Mouse (Mus musculus) CH12.LX (cell line): ENCODE measurements around the gene Ddx31. TPM values are rescaled to one million over a fixed set of nuclear protein-coding genes. Genes with fewer than 3 reads are reported as not detected.

Source experiments
- DNase-seq: peaks from one replicate; pipeline ENCODE4 v3.0.0-alpha.2; 2013; ENCODE audit errors: extremely low read depth
- H3K27ac ChIP-seq: 2 replicates; pipeline ENCODE4 v1.5.1; 2012; ENCODE audit warnings: low read depth, mild to moderate bottlenecking, control low read depth, moderate library complexity; ENCODE audit not compliant: insufficient read depth
- H3K27me3 ChIP-seq: replicated peaks from 2 replicates; pipeline ENCODE3; 2012; ENCODE audit warnings: inconsistent platforms
- H3K36me3 ChIP-seq, 2 experiments: replicated peaks in 1 of 2; 2 replicates each; pipeline versions ENCODE3 to v1.6.1; 2012; ENCODE audit warnings: inconsistent platforms in 1 of 2, low read length in 1 of 2, mild to moderate bottlenecking in 1 of 2, mixed read lengths in 1 of 2, moderate library complexity in 1 of 2; ENCODE audit not compliant: control insufficient read depth in 1 of 2, insufficient read depth in 1 of 2
- H3K4me1 ChIP-seq, 2 experiments: 2 replicates each; pipeline ENCODE4 v1.6.1; 2012; ENCODE audit warnings: inconsistent platforms in 1 of 2, moderate library complexity in 1 of 2; ENCODE audit not compliant: insufficient read depth in 2 of 2, control insufficient read depth in 1 of 2
- H3K4me2 ChIP-seq: 2 replicates; pipeline ENCODE4 v1.6.1; 2012; ENCODE audit warnings: low read depth, mild to moderate bottlenecking, control low read depth; ENCODE audit not compliant: poor library complexity, insufficient read depth, severe bottlenecking
- H3K4me3 ChIP-seq, 3 experiments: fragments of 150-350 bp in 1 of 3; sonication (generic) in 1 of 3; replicated peaks in 1 of 3; 2 replicates each; pipeline versions ENCODE3 to v1.5.1; 2011 to 2012; ENCODE audit warnings: low read depth in 2 of 3, low read length in 2 of 3, mild to moderate bottlenecking in 2 of 3, moderate library complexity in 2 of 3, control low read depth in 1 of 3, improper control_type of control experiment in 1 of 3, inconsistent platforms in 1 of 3, mixed read lengths in 1 of 3; ENCODE audit not compliant: poor library complexity in 1 of 3
- H3K79me2 ChIP-seq: replicated peaks from 2 replicates; pipeline ENCODE4 v1.6.1; 2012; ENCODE audit warnings: mild to moderate bottlenecking, moderate library complexity; ENCODE audit not compliant: control insufficient read depth, poor library complexity, insufficient read depth, severe bottlenecking; ENCODE audit errors: extremely low read depth
- H3K9ac ChIP-seq: 2 replicates; pipeline ENCODE4 v1.6.1; 2012; ENCODE audit warnings: low read depth, mild to moderate bottlenecking, control low read depth, moderate library complexity; ENCODE audit not compliant: insufficient read depth
- H3K9me3 ChIP-seq: replicated peaks from 2 replicates; pipeline ENCODE3; 2012; ENCODE audit warnings: low read length, inconsistent platforms, mixed read lengths
- BHLHE40 ChIP-seq: IDR thresholded peaks from 2 replicates; pipeline ENCODE4 v1.6.1; 2011; ENCODE audit warnings: mild to moderate bottlenecking, low read depth, low read length, improper control_type of control experiment
- CTCF ChIP-seq, 2 experiments: IDR thresholded peaks in 1 of 2; conservative IDR thresholded peaks in 1 of 2; 2 replicates each; pipeline ENCODE4 v1.5.1; 2011 to 2012; ENCODE audit warnings: low read depth in 2 of 2, low read length in 2 of 2, improper control_type of control experiment in 1 of 2, inconsistent platforms in 1 of 2, mild to moderate bottlenecking in 1 of 2, moderate library complexity in 1 of 2
- ELF1 ChIP-seq: IDR thresholded peaks from 2 replicates; pipeline ENCODE4 v1.6.1; 2014; ENCODE audit warnings: low read depth, mild to moderate bottlenecking, inconsistent platforms, low read length, improper control_type of control experiment
- EP300 ChIP-seq: IDR thresholded peaks from 2 replicates; pipeline ENCODE4 v1.6.1; 2011; ENCODE audit warnings: low read length, improper control_type of control experiment
- HCFC1 ChIP-seq: IDR thresholded peaks from 2 replicates; pipeline ENCODE4 v1.6.1; 2012; ENCODE audit warnings: low read depth, mild to moderate bottlenecking, inconsistent platforms, low read length, improper control_type of control experiment
- IRF4 ChIP-seq: IDR thresholded peaks from 2 replicates; pipeline ENCODE4 v1.6.1; 2014; ENCODE audit warnings: low read depth, mild to moderate bottlenecking, inconsistent platforms, low read length, improper control_type of control experiment
- JUND ChIP-seq: conservative IDR thresholded peaks from 2 replicates; pipeline ENCODE4 v1.6.1; 2011; ENCODE audit warnings: low read depth, low read length, improper control_type of control experiment
- KAT2A ChIP-seq: IDR thresholded peaks from 2 replicates; pipeline ENCODE4 v1.6.1; 2012; ENCODE audit warnings: low read length, improper control_type of control experiment, inconsistent platforms; ENCODE audit not compliant: insufficient replicate concordance
- MAFK ChIP-seq: IDR thresholded peaks from 2 replicates; pipeline ENCODE4 v1.6.1; 2011; ENCODE audit warnings: low read length, improper control_type of control experiment; ENCODE audit not compliant: insufficient replicate concordance
- MAX ChIP-seq: IDR thresholded peaks from 2 replicates; pipeline ENCODE4 v1.6.1; 2011; ENCODE audit warnings: low read length, improper control_type of control experiment
- MEF2A ChIP-seq: IDR thresholded peaks from 2 replicates; pipeline ENCODE4 v1.6.1; 2014; ENCODE audit warnings: low read depth, mild to moderate bottlenecking, inconsistent platforms, low read length, improper control_type of control experiment, borderline replicate concordance
- MXI1 ChIP-seq: IDR thresholded peaks from 2 replicates; pipeline ENCODE4 v1.6.1; 2011; ENCODE audit warnings: mild to moderate bottlenecking, low read depth, low read length, improper control_type of control experiment
- PAX5 ChIP-seq: IDR thresholded peaks from 2 replicates; pipeline ENCODE4 v1.6.1; 2012; ENCODE audit warnings: low read length, inconsistent platforms, mixed read lengths
- POLR2A ChIP-seq: IDR thresholded peaks from 2 replicates; pipeline ENCODE4 v1.6.1; 2011; ENCODE audit warnings: low read depth, mild to moderate bottlenecking, improper control_type of control experiment, low read length
- POLR2AphosphoS2 ChIP-seq: IDR thresholded peaks from 2 replicates; pipeline ENCODE4 v1.6.1; 2011; ENCODE audit warnings: low read depth, low read length, improper control_type of control experiment
- RAD21 ChIP-seq: IDR thresholded peaks from 2 replicates; pipeline ENCODE4 v1.6.1; 2011; ENCODE audit warnings: low read depth, mild to moderate bottlenecking, low read length, improper control_type of control experiment, moderate library complexity
- SIN3A ChIP-seq: IDR thresholded peaks from 2 replicates; pipeline ENCODE4 v1.6.1; 2012; ENCODE audit warnings: low read length, improper control_type of control experiment, inconsistent platforms
- TBP ChIP-seq: conservative IDR thresholded peaks from 2 replicates; pipeline ENCODE4 v1.6.1; 2011; ENCODE audit warnings: low read depth, low read length, improper control_type of control experiment
- ZMIZ1 ChIP-seq: IDR thresholded peaks from 2 replicates; pipeline ENCODE4 v1.6.1; 2012; ENCODE audit warnings: low read depth, mild to moderate bottlenecking, inconsistent platforms, low read length, improper control_type of control experiment
- dilution Hi-C: fragments of 300-500 bp; cut with MboI; formaldehyde crosslinking; loops from 2 replicates; pipeline ENCODE4 v1.14.3; 2020; ENCODE audit warnings: low sequenced_read_pairs; ENCODE audit not compliant: extremely low pct_unique_long_range_greater_than_20kb, extremely low pct_ligation_motif_present
- in situ Hi-C: fragments of 300-500 bp; cut with MboI; formaldehyde crosslinking; loops from 3 replicates; pipeline ENCODE4 v1.14.3; 2019; ENCODE audit warnings: low sequenced_read_pairs, low pct_ligation_motif_present, low pct_unique_long_range_greater_than_20kb, mixed read lengths
- polyA plus RNA-seq: library from polyadenylated mRNA; unstranded; fragments of >175 nt; gene quantifications from 2 replicates; pipeline ENCODE4 v1.2.1, GENCODE M21; 2012; ENCODE audit warnings: low read depth; ENCODE audit not compliant: insufficient read length
- total RNA-seq, 2 experiments: library from RNA; depleted of rRNA; stranded (reverse); fragments of 300-350 nt in 1 of 2; fragments of >200 nt in 1 of 2; gene quantifications; 2 replicates each; pipeline ENCODE4 v1.2.3; 2012 to 2014

Ddx31 gene
- total and polyA plus RNA-seq, 3 experiments: 15.9 to 26.8 (median 18.8) TPM

DNA sequence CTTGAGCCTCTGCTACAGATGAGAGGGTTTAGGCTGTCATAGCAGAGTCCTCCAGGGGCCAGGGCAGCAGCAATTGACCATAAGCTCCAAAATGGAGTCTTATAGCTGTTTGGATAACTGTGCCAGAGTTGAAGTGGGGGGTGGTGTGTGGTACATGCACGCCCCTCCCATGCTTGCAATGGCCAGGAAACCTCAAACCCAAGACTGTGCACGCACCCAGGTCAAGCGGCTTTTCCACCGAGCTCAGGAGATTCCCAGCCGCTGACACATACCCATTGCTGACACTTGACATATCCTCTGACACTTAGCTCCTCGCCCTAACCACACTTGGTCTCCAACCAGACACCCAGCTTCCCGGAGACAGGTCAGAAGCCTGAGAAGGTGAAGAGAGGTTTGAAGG, 98.8 kb downstream of the Ddx31 start:
- no peak overlapping the region for H3K4me3 ChIP-seq
- H3K27me3 ChIP-seq: peaks cover 46% of the 10 kb centered on the region
- in situ Hi-C loops (no loop called here), dilution Hi-C loops (no loop called here)
- H3K4me2 ChIP-seq: 0 out of 2 replicates have a peak overlapping the region, but pooled peaks have one; percentile 22
- H3K9ac ChIP-seq: no peak overlapping the region
- no peaks in the 10 kb centered on the region for H3K79me2 ChIP-seq
- H3K4me1 ChIP-seq: no peaks in the 10 kb centered on the region
- H3K9me3 ChIP-seq: no peaks in the 10 kb centered on the region
- no peaks in the 10 kb centered on the region for H3K36me3 ChIP-seq
- no peak overlapping the region for H3K27ac ChIP-seq
- no peak for DNase-seq
- TF ChIP-seq BHLHE40: no peak
- TF ChIP-seq HCFC1: no peak
- TF ChIP-seq MEF2A: no peak
- no peak for TF ChIP-seq IRF4
- TF ChIP-seq RAD21: no peak
- TF ChIP-seq MAX: no peak
- TF ChIP-seq JUND: no peak
- TF ChIP-seq POLR2AphosphoS2: no peak
- TF ChIP-seq POLR2A: no peak
- TF ChIP-seq TBP: no peak
- no peak for TF ChIP-seq MXI1
- no peak for TF ChIP-seq ELF1
- TF ChIP-seq CTCF (conservative IDR thresholded peaks at IDR 0.05 in 1 of 2, IDR thresholded peaks at IDR 0.05 in 1 of 2; ENCODE audit: low read depth in 2 of 2, low read length in 2 of 2): no peak
- no peak for TF ChIP-seq PAX5
- TF ChIP-seq ZMIZ1: no peak
- no peak for TF ChIP-seq EP300

DNA sequence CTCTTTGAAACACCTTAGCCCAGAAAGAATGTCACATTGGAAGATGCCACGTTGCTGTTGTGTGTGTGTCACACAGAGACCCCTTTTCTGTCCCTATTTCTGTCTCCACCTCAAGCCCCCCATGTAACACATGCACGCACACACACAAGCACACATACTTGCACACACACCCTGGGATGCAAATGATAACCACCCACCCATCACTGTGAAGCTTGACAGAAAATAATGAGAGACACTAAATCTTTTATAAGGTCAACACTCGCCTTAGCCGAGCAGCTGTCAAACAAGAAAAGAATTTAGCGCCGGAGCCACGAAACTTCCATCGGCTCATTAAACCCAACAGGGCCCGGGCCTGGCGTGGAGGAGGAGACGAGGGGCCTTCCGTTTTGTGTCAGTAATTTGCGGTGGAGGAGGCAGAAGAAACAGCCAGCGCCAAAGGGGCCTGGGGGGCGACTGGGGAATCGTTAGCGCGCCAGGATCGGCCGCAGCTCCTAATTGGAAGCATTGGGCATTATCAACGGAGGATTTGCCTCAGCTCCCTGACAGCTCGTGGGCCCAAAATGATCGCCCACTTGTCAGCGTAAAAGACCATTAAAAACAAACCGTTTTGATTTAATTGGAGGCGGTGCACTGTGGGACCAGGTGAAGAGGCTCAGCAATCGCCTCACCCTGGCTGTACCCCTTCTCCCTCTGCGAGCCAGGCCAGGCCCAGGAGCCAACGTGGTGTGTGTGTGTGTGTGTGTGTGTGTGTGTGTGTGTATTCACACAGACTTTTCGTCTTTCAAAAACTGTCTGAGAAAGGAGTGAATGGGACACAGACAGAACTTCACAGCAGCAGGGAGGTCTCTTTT, 103.7 kb downstream of the Ddx31 start:
- Histone ChIP-seq H3K4me3 (no peak overlapping the region), H3K4me2 (no peak overlapping the region), H3K79me2 (no peaks in the 10 kb centered on the region), H3K9me3 (no peaks in the 10 kb centered on the region), H3K36me3 (no peaks in the 10 kb centered on the region), H3K27ac (no peak overlapping the region), H3K9ac (no peak overlapping the region), H3K27me3 (peaks cover 83% of the 10 kb centered on the region), H3K4me1 (no peaks in the 10 kb centered on the region)
- dilution Hi-C loops: no loop called here
- in situ Hi-C loops: no loop called here
- DNase-seq: no peak
- TF ChIP-seq MAFK (no peak), KAT2A (no peak), SIN3A (no peak), ELF1 (no peak)
